In the genomic region with DNA sequence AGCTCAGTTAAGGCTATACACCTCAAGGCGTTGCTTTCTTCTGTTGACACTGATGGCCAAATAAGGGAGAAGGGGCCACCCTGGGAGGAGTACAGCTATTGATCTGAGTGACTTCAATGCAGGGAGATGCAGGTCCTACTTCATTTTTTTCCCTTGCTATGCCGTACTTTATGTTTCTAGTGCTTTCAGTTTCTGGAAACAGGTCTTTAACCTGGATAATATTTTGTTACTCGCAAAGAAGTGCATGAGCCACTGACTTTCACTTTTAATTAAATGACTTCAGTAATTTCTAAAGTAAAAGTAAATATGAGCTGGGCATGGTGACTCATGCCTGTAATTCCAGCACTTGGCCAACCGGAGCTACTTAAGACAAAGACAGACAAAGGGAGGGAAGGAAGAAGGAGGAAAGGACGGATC, we compare ENCODE assay signal across 8 mouse cellular contexts. TPM values are rescaled to one million over a fixed set of nuclear protein-coding genes. Genes with fewer than 3 reads are reported as not detected.
DNase-seq lines count a peak whose midpoint lies in the region; ATAC-seq and TF ChIP-seq lines count a peak whose summit lies in the region.

No protein-coding gene starts in this region.

- peaks cover 3% of the 10 kb centered on the region; the same call in 1 of the 2 replicates for H3K4me1 ChIP-seq in cerebellum, adult 2 months (ENCODE audit: control insufficient read depth, insufficient read depth, low read length)
- H3K4me1 ChIP-seq in embryonic facial prominence, embryonic 15.5 days, result peaks cover 5% of the 10 kb centered on the region
- peaks cover 6% of the 10 kb centered on the region; the same call in 1 of the 2 replicates for H3K4me1 ChIP-seq in intestine, embryonic 14.5 days (replicated peaks; ENCODE audit: control insufficient read depth, insufficient read depth, low read length)
- peaks cover 15% of the 10 kb centered on the region for H3K4me1 ChIP-seq in midbrain, embryonic 10.5 days

- TF ChIP-seq CTCF in cerebellum, adult 2 months (IDR thresholded peaks at IDR 0.05; ENCODE audit: borderline replicate concordance, insufficient read depth, low read depth, low read length), result no peak

- no peak for TF ChIP-seq POLR2A in cerebellum, adult 2 months (IDR thresholded peaks at IDR 0.05; ENCODE audit: borderline replicate concordance, insufficient read depth, low read length)

- peak overlapping the region; percentile 78 for H3K4me2 ChIP-seq in embryonic facial prominence, embryonic 15.5 days (replicated peaks)
- peak overlapping the region; percentile 63 for H3K4me2 ChIP-seq in intestine, embryonic 14.5 days (ENCODE audit: low read length)

- intact Hi-C loops in left cerebral cortex, postnatal 10 days (cut with DNase I), result loop anchor here (5.0 kb wide), 2 partner anchors 51 to 66 kb away; no protein-coding TSS in a partner anchor

- DNase-seq in cerebellum, adult 2 months, result peak in 1 of 2 experiments; percentile 23
- no peak for DNase-seq in cerebellum, postnatal 14 days
- peak; percentile 31 to 53 for DNase-seq in CD8-positive naive resting alpha-beta T cell, adult 2 months (ENCODE audit: low read depth in 2 of 2, low spot score in 2 of 2)
- peak; percentile 63 for DNase-seq in intestine, embryonic 14.5 days (ENCODE audit: low spot score)
- DNase-seq in midbrain, embryonic 10.5 days (ENCODE audit: low spot score), result peak; percentile 21
- no peak for DNase-seq in left cerebral cortex, postnatal 10 days (ENCODE audit: extremely low spot score in 1 of 2, low spot score in 2 of 2)
- no peak for DNase-seq in cerebellum, adult 9-11 months

- H3K4me3 ChIP-seq in cerebellum, adult 2 months (replicated peaks; ENCODE audit: insufficient read depth, low read depth, low read length), result peak overlapping the region; percentile 28
- peak overlapping the region; percentile 86 for H3K4me3 ChIP-seq in embryonic facial prominence, embryonic 15.5 days (replicated peaks)
- peak overlapping the region; percentile 66 for H3K4me3 ChIP-seq in intestine, embryonic 14.5 days (ENCODE audit: low read depth, low read length)
- H3K4me3 ChIP-seq in midbrain, embryonic 10.5 days, result peak overlapping the region; percentile 92

- no peak overlapping the region for H3K27ac ChIP-seq in cerebellum, adult 2 months (ENCODE audit: insufficient read depth, low read length)
- H3K27ac ChIP-seq in embryonic facial prominence, embryonic 15.5 days (replicated peaks), result peak overlapping the region; percentile 90
- peak overlapping the region; percentile 87 for H3K27ac ChIP-seq in intestine, embryonic 14.5 days (ENCODE audit: low read depth)
- peak overlapping the region; percentile 96 for H3K27ac ChIP-seq in midbrain, embryonic 10.5 days (replicated peaks)

- H3K9me3 ChIP-seq in embryonic facial prominence, embryonic 15.5 days (replicated peaks), result no peaks in the 10 kb centered on the region
- H3K9me3 ChIP-seq in intestine, embryonic 14.5 days (ENCODE audit: control insufficient read depth, low read length), result no peaks in the 10 kb centered on the region
- H3K9me3 ChIP-seq in midbrain, embryonic 10.5 days (replicated peaks), result no peaks in the 10 kb centered on the region

- H3K36me3 ChIP-seq in embryonic facial prominence, embryonic 15.5 days, result no peaks in the 10 kb centered on the region
- H3K36me3 ChIP-seq in intestine, embryonic 14.5 days (ENCODE audit: control insufficient read depth, insufficient read depth, low read length), result no peaks in the 10 kb centered on the region
- H3K36me3 ChIP-seq in midbrain, embryonic 10.5 days, result no peaks in the 10 kb centered on the region

- ATAC-seq in embryonic facial prominence, embryonic 15.5 days (ENCODE audit: insufficient number of reproducible peaks, low FRiP score, low TSS enrichment, low read depth), result no peak
- peak; percentile 33; the same call in 1 of the 2 replicates for ATAC-seq in intestine, embryonic 14.5 days (replicated peaks; ENCODE audit: low FRiP score, low TSS enrichment, low read depth)

- 22% methylated on average over 5 of the region's 5 CpGs for WGBS in cerebellum, adult 2 months
- 7% methylated on average over 5 of the region's 5 CpGs for WGBS in embryonic facial prominence, embryonic 15.5 days
- WGBS in intestine, embryonic 14.5 days, result 12% methylated on average over 5 of the region's 5 CpGs
- WGBS in midbrain, embryonic 10.5 days, result 21% methylated on average over 5 of the region's 5 CpGs

- no peaks in the 10 kb centered on the region for H3K27me3 ChIP-seq in cerebellum, adult 2 months (ENCODE audit: control insufficient read depth, insufficient read depth, low read length)
- H3K27me3 ChIP-seq in embryonic facial prominence, embryonic 15.5 days, result no peaks in the 10 kb centered on the region
- no peaks in the 10 kb centered on the region for H3K27me3 ChIP-seq in intestine, embryonic 14.5 days (replicated peaks; ENCODE audit: control insufficient read depth, insufficient read depth, low read length)
- no peaks in the 10 kb centered on the region for H3K27me3 ChIP-seq in midbrain, embryonic 10.5 days (ENCODE audit: low read depth, poor library complexity, severe bottlenecking)

- H3K9ac ChIP-seq in embryonic facial prominence, embryonic 15.5 days, result peak overlapping the region; percentile 69; the same call in 1 of the 2 replicates
- H3K9ac ChIP-seq in intestine, embryonic 14.5 days (ENCODE audit: low read length), result peak overlapping the region; percentile 69

RNA-seq across cellular contexts. Expression of gene Fam69a, which starts 1.0 kb away (rescaled TPM):
- 30.9 and 32.4 TPM in 2 replicates for polyA plus RNA-seq in cerebellum, adult 2 months (2012; rRNA removed)
- 27.4 and 28.0 TPM in 2 replicates for polyA plus RNA-seq in embryonic facial prominence, embryonic 15.5 days (2015; fragmentation: Nextera tagmentation; extraction: Ambion mirVana)
- polyA plus RNA-seq in intestine, embryonic 14.5 days (2014; fragmentation: Nextera tagmentation; extraction: Ambion mirVana), result 24.5 and 25.0 TPM in 2 replicates
- 18.3 and 21.5 TPM in 2 replicates for polyA plus RNA-seq in midbrain, embryonic 10.5 days (2016; fragmentation: Nextera tagmentation; extraction: Ambion mirVana)
- total RNA-seq in left cerebral cortex, postnatal 10 days (2021), result 10 to 100 TPM; 55.3 to 60.5 TPM

Comparison
In these comparisons a context has a peak if more than half of its experiments do, and no peak if none do; other contexts are left out.
1. DNase-seq: peak in CD8-positive naive resting alpha-beta T cell, adult 2 months (2 of 2), intestine, embryonic 14.5 days (single experiment) and midbrain, embryonic 10.5 days (single experiment); none in cerebellum, postnatal 14 days (0 of 2), left cerebral cortex, postnatal 10 days (0 of 2) and cerebellum, adult 9-11 months (single experiment).
2. H3K4me3 ChIP-seq: peak in every context shown above with its lines; median percentile 92 in midbrain, embryonic 10.5 days; 86 in embryonic facial prominence, embryonic 15.5 days; 66 in intestine, embryonic 14.5 days; 28 in cerebellum, adult 2 months.